Mouse (Mus musculus) kidney, postnatal 10 days (tissue): ENCODE measurements around the gene Zfp672.
"Not testable (repeated sequence)": the region's sequence is repeated elsewhere in the genome, so short reads cannot be mapped to it uniquely, and the experiment has no call there.

Experiments
- DNase-seq: peaks from one replicate; pipeline ENCODE4 v3.0.0; 2021; ENCODE audit warnings: mixed read lengths

The Zfp672 gene

GRCm38 (mm10) chr11:58330276-58331148 is at the start of gene Zfp672, which contains the start of gene Sh3bp5l:
Zfp672 (minus strand) TSS chr11:58330339.
Sh3bp5l (plus strand) TSS chr11:58330724.
- DNase-seq, result peak; percentile 94

- no peak for DNase-seq
Measured at GRCm38 (mm10) chr11:58379516-58379915, 49.4 kb upstream of the Zfp672 start.

GRCm38 (mm10) chr11:58378763-58379278 is 48.7 kb upstream of the Zfp672 start, which contains the start of gene Lypd8:
Lypd8 (plus strand) TSS chr11:58379043.
- DNase-seq, result no peak

- no peak for DNase-seq
Measured at GRCm38 (mm10) chr11:58377686-58378085, 47.5 kb upstream of the Zfp672 start.

- DNase-seq, result no peak
Measured at GRCm38 (mm10) chr11:58377273-58377672, 47.1 kb upstream of the Zfp672 start.

- not testable (repeated sequence) for DNase-seq
Measured at GRCm38 (mm10) chr11:58366191-58366590, 36.1 kb upstream of the Zfp672 start.

GRCm38 (mm10) chr11:58364454-58364853 is 34.3 kb upstream of the Zfp672 start:
- DNase-seq, result no peak

- not testable (repeated sequence) for DNase-seq
Measured at GRCm38 (mm10) chr11:58362562-58362961, 32.4 kb upstream of the Zfp672 start.

GRCm38 (mm10) chr11:58357844-58358534 is 27.9 kb upstream of the Zfp672 start:
- peak; percentile 20 for DNase-seq

GRCm38 (mm10) chr11:58357042-58357441 is 26.9 kb upstream of the Zfp672 start:
- DNase-seq, result no peak

GRCm38 (mm10) chr11:58354927-58355326 is 24.8 kb upstream of the Zfp672 start:
- DNase-seq, result no peak

- no peak for DNase-seq
Measured at GRCm38 (mm10) chr11:58354476-58354875, 24.3 kb upstream of the Zfp672 start.

- no peak for DNase-seq
Measured at GRCm38 (mm10) chr11:58353709-58354108, 23.6 kb upstream of the Zfp672 start.

GRCm38 (mm10) chr11:58352681-58353548 is 22.8 kb upstream of the Zfp672 start:
- no peak for DNase-seq

GRCm38 (mm10) chr11:58351179-58351578 is 21.0 kb upstream of the Zfp672 start:
- DNase-seq, result no peak

- no peak for DNase-seq
Measured at GRCm38 (mm10) chr11:58350628-58351027, 20.5 kb upstream of the Zfp672 start.

- no peak for DNase-seq
Measured at GRCm38 (mm10) chr11:58346745-58347144, 16.6 kb upstream of the Zfp672 start.

GRCm38 (mm10) chr11:58334746-58335145 is 4.6 kb upstream of the Zfp672 start:
- DNase-seq, result peak; percentile 61

- DNase-seq, result no peak
Measured at GRCm38 (mm10) chr11:58331546-58331945, 1.4 kb upstream of the Zfp672 start.

GRCm38 (mm10) chr11:58331149-58331495 is 983 bp upstream of the Zfp672 start:
- DNase-seq, result no peak

GRCm38 (mm10) chr11:58329906-58330275 is 248 bp downstream of the Zfp672 start:
- no peak for DNase-seq

- no peak for DNase-seq
Measured at GRCm38 (mm10) chr11:58326781-58327180, 3.4 kb downstream of the Zfp672 start.
